Mouse (Mus musculus) cortical plate, adult 2 months (tissue): ENCODE measurements around the gene Cdpf1. TPM values are rescaled to one million over a fixed set of nuclear protein-coding genes. Genes with fewer than 3 reads are reported as not detected.

Experiments used
- H3K27ac ChIP-seq: fragments of 200-500 bp; 2 replicates; pipeline ENCODE4 v1.5.1; 2012; ENCODE audit warnings: low read length, control low read depth, inconsistent platforms; ENCODE audit not compliant: insufficient read depth
- H3K4me1 ChIP-seq: fragments of 200-500 bp; 2 replicates; pipeline ENCODE4 v1.6.1; 2011; ENCODE audit warnings: low read length; ENCODE audit not compliant: control insufficient read depth, insufficient read depth
- H3K4me3 ChIP-seq: fragments of 200-500 bp; 2 replicates; pipeline ENCODE4 v1.5.1; 2011; ENCODE audit warnings: mild to moderate bottlenecking, low read length, control low read depth; ENCODE audit not compliant: insufficient read depth
- CTCF ChIP-seq: fragments of 200-500 bp; IDR thresholded peaks from 2 replicates; pipeline ENCODE4 v1.5.1; 2011; ENCODE audit warnings: mild to moderate bottlenecking, control low read depth, low read length; ENCODE audit not compliant: insufficient read depth; ENCODE audit errors: extremely low read depth
- POLR2A ChIP-seq: fragments of 200-500 bp; IDR thresholded peaks from 2 replicates; pipeline ENCODE4 v1.6.1; 2011; ENCODE audit warnings: mild to moderate bottlenecking, low read length, control low read depth; ENCODE audit not compliant: insufficient read depth; ENCODE audit errors: extremely low read depth
- polyA plus RNA-seq: library from polyadenylated mRNA; depleted of rRNA; stranded (reverse); fragments of >200 nt; gene quantifications from 2 replicates; pipeline ENCODE4 v1.2.3, GENCODE M21; 2012; rRNA removed

Cdpf1 gene
- 23.6 and 27.2 TPM in 2 replicates for polyA plus RNA-seq

- Histone ChIP-seq H3K27ac (peak within 1 kb of the TSS; percentile 36), H3K4me1 (peaks cover 4% of the 10 kb centered on the region; the same call in 1 of the 2 replicates), H3K4me3 (peak within 1 kb of the TSS; percentile 54)
- TF ChIP-seq POLR2A (peak; percentile 97), CTCF (no peak)
Measured at GRCm38 (mm10) chr15:85811535-85812277, at the start of gene Cdpf1. Cdpf1 (minus strand) TSS chr15:85811697.

- Histone ChIP-seq H3K4me1 (no peaks in the 10 kb centered on the region), H3K27ac (peak within 1 kb of the TSS; percentile 35), H3K4me3 (peak within 1 kb of the TSS; percentile 53)
- TF ChIP-seq POLR2A (peak; percentile 99), CTCF (no peak)
Measured at GRCm38 (mm10) chr15:85859490-85860031, 48.1 kb upstream of the Cdpf1 start, which contains the start of gene Gtse1. Gtse1 (plus strand) TSS chr15:85859745.

DNA sequence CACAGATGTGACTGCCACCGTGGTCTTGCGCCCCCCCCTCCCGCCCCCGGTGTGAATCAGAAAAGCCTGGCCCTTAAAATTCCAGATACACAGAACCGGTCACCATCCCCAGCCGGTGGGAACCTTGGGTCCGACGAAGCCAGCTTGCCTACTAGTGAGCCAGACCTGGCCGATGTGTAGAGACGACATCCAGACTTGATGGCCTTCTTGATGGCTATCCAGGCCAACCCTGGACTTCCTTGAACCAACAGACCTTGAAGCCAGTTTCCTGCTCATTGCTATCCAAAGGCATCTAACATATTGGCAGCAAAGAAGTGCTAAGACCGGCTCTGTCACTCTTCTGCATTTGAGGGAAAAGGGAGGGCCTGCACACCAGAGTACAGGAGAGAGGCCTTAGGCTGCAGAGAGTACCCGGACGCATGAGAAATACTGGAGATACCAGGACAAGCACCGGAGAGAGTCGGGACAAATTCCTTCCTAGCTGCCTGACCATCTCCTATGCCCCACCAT is 47.5 kb upstream of the Cdpf1 start:
- TF ChIP-seq CTCF (no peak), POLR2A (no peak)
- H3K27ac ChIP-seq = peak overlapping the region; percentile 35
- H3K4me1 ChIP-seq = no peaks in the 10 kb centered on the region
- peak overlapping the region; percentile 53 for H3K4me3 ChIP-seq

DNA sequence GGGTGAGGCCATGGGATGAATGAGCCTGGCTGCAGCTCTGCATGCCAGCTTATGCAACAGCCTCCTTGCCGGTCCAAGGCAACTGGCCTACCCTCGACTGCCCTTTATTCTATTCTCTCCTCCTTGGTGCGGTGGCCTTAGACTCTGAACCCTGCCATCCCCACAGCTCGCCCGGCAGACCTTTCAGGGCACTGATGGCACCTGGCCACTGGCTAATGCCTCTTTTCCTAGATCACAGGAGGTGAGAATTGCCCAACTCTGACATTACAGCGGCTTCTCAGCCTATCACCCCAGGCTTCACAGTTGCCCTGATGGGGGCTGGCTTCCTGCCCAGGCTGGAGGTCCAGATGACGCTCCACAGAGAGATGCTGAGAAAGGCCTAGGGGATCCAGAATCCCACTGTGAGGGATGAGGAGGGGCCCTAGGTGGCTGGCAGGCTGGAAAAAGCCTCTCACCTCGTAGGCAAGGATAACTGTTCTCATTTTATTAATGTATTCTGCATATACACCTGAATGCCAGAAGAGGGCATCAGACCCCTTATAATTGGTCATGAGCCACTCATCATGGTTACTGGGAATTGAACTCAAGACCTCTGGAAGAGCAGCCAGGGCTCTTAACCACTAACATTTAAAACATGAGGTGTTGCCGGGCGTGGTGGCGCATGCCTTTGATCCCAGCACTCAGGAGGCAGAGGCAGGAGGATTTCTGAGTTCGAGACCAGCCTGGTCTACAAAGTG is 40.3 kb upstream of the Cdpf1 start:
- TF ChIP-seq CTCF (no peak), POLR2A (no peak)
- Histone ChIP-seq H3K4me3 (no peak overlapping the region), H3K27ac (no peak overlapping the region), H3K4me1 (no peaks in the 10 kb centered on the region)

DNA sequence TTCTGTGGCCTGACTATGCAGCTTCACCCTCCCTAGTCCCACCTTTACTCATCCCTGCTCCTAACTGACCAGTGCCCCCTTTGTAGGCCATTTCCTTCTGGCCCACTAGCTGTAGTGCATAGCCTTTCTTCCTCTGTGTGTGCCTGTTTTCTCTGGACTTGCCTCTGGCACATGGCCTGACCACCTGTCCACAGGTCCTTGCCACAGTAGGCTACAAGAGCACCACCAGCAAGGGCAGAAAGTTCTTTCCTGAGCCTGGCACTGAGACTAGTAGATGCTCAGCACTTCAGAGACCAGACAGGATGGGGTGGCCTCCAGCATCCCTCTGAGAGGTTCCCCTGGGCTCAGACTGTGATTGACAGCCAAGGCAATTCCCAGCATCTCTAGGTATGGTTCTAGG is 33.6 kb upstream of the Cdpf1 start:
- no peak for TF ChIP-seq POLR2A
- no peak for TF ChIP-seq CTCF
- Histone ChIP-seq H3K27ac (no peak overlapping the region), H3K4me1 (no peaks in the 10 kb centered on the region), H3K4me3 (no peak overlapping the region)

DNA sequence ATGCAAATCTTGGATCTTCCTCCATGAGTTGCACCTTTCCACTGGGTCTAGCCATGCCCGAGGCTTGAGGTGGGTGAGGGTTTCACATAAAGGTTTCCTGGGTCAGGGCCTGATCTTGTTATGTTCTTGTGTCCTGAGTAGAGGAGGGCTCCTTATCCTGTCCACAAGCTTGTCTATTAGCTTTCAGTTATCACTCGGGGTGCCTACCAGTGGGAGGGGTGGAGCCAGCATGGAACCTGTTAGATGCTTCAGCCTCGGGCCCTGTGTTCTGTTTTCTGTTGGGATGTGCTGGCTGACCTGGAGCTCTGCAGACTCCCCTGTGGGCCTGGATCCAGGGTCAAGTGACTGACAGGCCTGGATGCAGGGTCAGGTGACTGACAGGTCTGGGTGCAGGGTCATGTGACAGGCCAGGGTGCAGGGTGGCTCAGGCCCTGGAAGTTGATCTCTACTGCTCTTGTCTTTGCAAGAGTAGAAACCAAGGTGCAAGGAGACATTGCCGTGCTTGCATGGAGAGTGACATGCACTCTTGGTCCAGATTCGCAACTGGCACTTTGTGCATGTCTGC is 30.4 kb upstream of the Cdpf1 start:
- Histone ChIP-seq H3K4me1 (no peaks in the 10 kb centered on the region), H3K27ac (no peak overlapping the region), H3K4me3 (no peak overlapping the region)
- TF ChIP-seq CTCF = no peak
- no peak for TF ChIP-seq POLR2A

DNA sequence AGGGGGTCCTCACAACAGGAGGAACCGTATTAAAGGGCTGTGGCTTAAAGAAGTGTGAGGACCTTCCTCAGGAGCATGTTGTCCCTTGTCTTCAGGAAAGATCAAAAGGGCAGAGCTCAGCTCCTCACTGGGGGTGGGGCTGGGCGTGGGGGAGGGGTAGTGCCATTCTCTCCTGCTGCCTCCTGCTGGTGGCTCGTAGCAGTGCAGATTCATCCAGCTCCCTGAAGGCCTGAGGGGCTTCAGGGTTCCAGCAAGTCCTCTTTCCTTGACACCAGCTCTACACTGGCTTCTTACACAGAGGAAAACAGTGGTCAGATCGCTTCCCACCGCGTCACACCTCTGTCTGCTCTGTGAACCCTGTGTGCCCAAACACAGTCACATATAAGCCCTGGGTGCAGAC is 29.5 kb upstream of the Cdpf1 start:
- no peak overlapping the region for H3K4me3 ChIP-seq
- no peak overlapping the region for H3K27ac ChIP-seq
- TF ChIP-seq CTCF (peak; percentile 53), POLR2A (no peak)
- H3K4me1 ChIP-seq = no peaks in the 10 kb centered on the region

DNA sequence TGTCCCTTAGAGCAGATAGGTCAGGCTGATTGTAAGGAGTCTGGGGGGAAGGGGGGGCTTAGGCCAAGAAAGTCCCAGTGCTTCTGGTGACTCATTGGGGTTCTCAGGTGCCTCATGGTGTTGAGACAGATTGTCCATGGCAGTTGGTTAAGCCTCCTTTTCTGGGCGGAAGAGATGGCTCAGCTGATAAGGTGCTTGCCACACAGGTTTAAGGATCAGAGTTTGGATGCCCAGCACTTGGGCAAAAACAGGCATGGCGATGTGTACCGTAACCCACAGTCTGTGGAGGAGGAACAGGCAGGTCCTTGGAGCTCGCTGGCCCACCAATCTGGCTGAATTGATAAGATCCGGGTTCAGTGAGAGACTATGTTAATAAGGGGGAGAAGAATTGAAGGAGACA is 25.4 kb upstream of the Cdpf1 start:
- H3K27ac ChIP-seq = no peak overlapping the region
- TF ChIP-seq POLR2A = no peak
- no peak for TF ChIP-seq CTCF
- H3K4me1 ChIP-seq = peaks cover 3% of the 10 kb centered on the region

DNA sequence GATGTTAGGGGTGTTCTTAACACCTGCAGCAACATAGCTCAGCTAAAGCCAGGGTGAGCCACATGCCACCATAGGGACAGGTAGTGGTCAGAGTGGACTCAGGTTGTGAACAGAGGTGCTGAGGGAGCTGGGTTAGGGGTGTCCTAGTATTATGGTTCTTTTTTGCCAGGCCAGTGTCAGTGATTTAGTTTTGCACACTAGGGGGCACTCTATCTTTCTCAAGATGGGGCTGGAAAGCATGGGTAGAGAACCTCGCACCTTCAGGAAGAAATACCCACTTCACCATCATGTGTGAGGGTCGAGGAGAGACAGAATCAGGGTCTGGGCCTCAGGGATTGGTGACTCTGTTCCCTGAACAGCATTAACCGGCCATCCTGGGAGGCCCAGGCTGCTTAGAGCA is 23.8 kb upstream of the Cdpf1 start:
- Histone ChIP-seq H3K4me3 (no peak overlapping the region), H3K27ac (no peak overlapping the region), H3K4me1 (peaks cover 3% of the 10 kb centered on the region)
- TF ChIP-seq POLR2A (no peak), CTCF (peak; percentile 23)

More for the DNA sequence above, 25.4 kb upstream of the Cdpf1 start:
- H3K4me3 ChIP-seq = no peak overlapping the region

GRCm38 (mm10) chr15:85832599-85832998 is 21.1 kb upstream of the Cdpf1 start:
- no peak for TF ChIP-seq POLR2A
- no peak for TF ChIP-seq CTCF
- H3K4me3 ChIP-seq = peak overlapping the region; percentile 68
- H3K27ac ChIP-seq = no peak overlapping the region
- H3K4me1 ChIP-seq = peaks cover 3% of the 10 kb centered on the region
